Mouse (Mus musculus) lung, embryonic 16.5 days (tissue): ENCODE data around the gene Cftr. TPM values are rescaled to one million over a fixed set of nuclear protein-coding genes. Genes with fewer than 3 reads are reported as not detected.
A peak's percentile ranks its signal among the peaks of the same experiment; 100 is the strongest.

ENCODE experiments used
- ATAC-seq: fragments of 200-750 bp; cut with Nextera tagmentation; 2 replicates; pipeline ENCODE4 v1.8.0; 2017; ENCODE audit warnings: low read depth, mild to moderate bottlenecking, moderate library complexity
- H3K27ac ChIP-seq: fragments of 300-500 bp; sonication (generic); 2 replicates; pipeline ENCODE4 v1.5.1; 2014; ENCODE audit warnings: mild to moderate bottlenecking, control low read depth, low read length
- H3K27me3 ChIP-seq: fragments of 300-500 bp; sonication (generic); 2 replicates; pipeline ENCODE4 v1.6.1; 2014; ENCODE audit warnings: low read depth, low read length, mixed read lengths; ENCODE audit not compliant: control insufficient read depth, insufficient read depth
- H3K36me3 ChIP-seq: fragments of 300-500 bp; sonication (generic); 2 replicates; pipeline ENCODE4 v1.6.1; 2014; ENCODE audit warnings: low read length; ENCODE audit not compliant: control insufficient read depth, insufficient read depth
- H3K4me1 ChIP-seq: fragments of 300-500 bp; sonication (generic); replicated peaks from 2 replicates; pipeline ENCODE4 v1.6.1; 2014; ENCODE audit warnings: low read length, mixed read lengths; ENCODE audit not compliant: control insufficient read depth, insufficient read depth
- H3K4me2 ChIP-seq: fragments of 300-500 bp; sonication (generic); 2 replicates; pipeline ENCODE4 v1.6.1; 2014; ENCODE audit warnings: low read depth, low read length, control low read depth
- H3K4me3 ChIP-seq: fragments of 300-500 bp; sonication (generic); 2 replicates; pipeline ENCODE4 v1.5.1; 2014; ENCODE audit warnings: mild to moderate bottlenecking, low read length, control low read depth
- H3K9ac ChIP-seq: fragments of 300-500 bp; sonication (generic); 2 replicates; pipeline ENCODE4 v1.6.1; 2014; ENCODE audit warnings: low read length, control low read depth
- H3K9me3 ChIP-seq: fragments of 300-500 bp; sonication (generic); 2 replicates; pipeline ENCODE4 v1.6.1; 2016; ENCODE audit warnings: low read length; ENCODE audit not compliant: control insufficient read depth
- WGBS: fragments of 180-500 bp; shearing (Covaris S2); extraction: QIAGEN DNeasy Blood & Tissue Kit; methylation state at CpG from one replicate; pipeline ENCODE4 v1.1.7; 2014; 5-methylcytosine and 5-hydroxymethylcytosine counted together
- polyA plus RNA-seq: library from polyadenylated mRNA; unstranded; fragments of >200 nt; fragmentation: Nextera tagmentation; extraction: Ambion mirVana; gene quantifications from 2 replicates; pipeline ENCODE4 v1.2.1, GENCODE M21; 2015

Cftr gene
- polyA plus RNA-seq, 1 experiment from 2014 or later = 6.4 TPM

DNA sequence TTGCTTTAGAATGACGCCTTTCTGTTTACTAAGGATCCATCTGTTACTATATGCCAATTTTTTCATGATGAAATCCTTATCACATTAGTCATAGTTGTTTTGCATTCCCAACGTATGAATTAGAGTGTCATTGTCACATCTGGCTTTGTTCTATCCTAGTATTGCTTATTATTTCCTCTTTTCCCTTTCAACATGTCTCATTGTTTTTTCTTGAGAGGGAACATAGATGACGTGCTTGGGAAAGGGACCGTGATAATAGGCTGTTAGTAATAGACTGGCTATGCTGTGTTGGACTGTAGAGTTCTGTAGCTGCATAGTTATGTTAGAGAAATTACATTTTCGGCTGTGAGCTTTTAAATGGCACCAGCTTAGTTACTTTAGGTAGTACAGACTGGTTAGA is 131.6 kb downstream of the Cftr start:
- H3K27me3 ChIP-seq = no peaks in the 10 kb centered on the region
- no peaks in the 10 kb centered on the region for H3K4me1 ChIP-seq
- no peak overlapping the region for H3K27ac ChIP-seq
- WGBS = 54% methylated on average over 5 of the region's 5 CpGs
- H3K4me3 ChIP-seq = no peak overlapping the region
- ATAC-seq = peak; percentile 76
- H3K9ac ChIP-seq = no peak overlapping the region
- no peaks in the 10 kb centered on the region for H3K9me3 ChIP-seq
- H3K36me3 ChIP-seq = no peaks in the 10 kb centered on the region
- no peak overlapping the region for H3K4me2 ChIP-seq

DNA sequence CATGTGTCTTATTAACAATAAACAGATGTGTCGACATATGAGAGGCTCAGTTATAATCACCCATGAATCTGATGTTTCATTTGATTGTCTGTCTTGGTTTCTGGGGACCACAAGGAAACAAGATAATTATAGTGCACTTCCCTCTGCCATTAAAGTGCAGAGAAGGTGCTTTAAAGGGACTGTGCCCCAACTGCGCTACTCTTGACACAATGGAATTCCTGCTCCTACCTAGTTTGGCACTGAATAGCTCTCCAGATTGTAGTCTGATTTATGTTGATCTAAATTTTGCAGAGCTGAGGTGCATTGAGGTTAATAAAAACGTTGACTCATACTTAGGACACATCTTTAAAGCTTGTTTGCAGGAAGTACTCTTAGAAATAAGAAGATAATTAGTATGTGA is 132.7 kb downstream of the Cftr start:
- peak overlapping the region; percentile 41; the same call in 1 of the 2 replicates for H3K27ac ChIP-seq
- 43% methylated on average over 3 of the region's 3 CpGs for WGBS

DNA sequence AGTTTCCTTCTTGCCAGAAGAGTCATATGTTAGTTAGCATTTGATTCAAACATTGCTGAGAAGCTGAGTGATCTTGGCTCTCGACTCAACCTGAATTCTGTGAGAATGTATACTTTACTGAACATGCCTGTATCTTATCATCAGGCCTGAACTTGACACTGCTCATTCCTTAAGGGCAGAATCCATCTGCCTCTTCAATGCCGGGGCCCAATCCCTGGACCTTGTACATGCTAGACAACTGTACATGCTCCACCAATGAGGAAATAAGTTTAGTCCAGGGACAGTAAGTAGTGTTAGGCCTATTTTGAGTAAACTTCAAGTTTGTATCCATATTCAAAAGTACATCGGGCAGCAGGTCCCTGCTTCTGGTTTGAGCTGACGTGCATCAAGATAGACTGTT is 134.6 kb downstream of the Cftr start:
- no peak overlapping the region for H3K4me3 ChIP-seq
- H3K9me3 ChIP-seq = no peaks in the 10 kb centered on the region
- no peak overlapping the region for H3K4me2 ChIP-seq
- H3K9ac ChIP-seq = no peak overlapping the region
- H3K4me1 ChIP-seq = no peaks in the 10 kb centered on the region; the same call in 1 of the 2 replicates
- no peaks in the 10 kb centered on the region for H3K27me3 ChIP-seq
- H3K36me3 ChIP-seq = no peaks in the 10 kb centered on the region
- ATAC-seq = no peak
- 69% methylated on average over 4 of the region's 4 CpGs for WGBS
- no peak overlapping the region for H3K27ac ChIP-seq

More for the DNA sequence above, 132.7 kb downstream of the Cftr start:
- Histone ChIP-seq H3K27me3 (no peaks in the 10 kb centered on the region), H3K4me1 (no peaks in the 10 kb centered on the region; the same call in 1 of the 2 replicates), H3K4me3 (no peak overlapping the region), H3K36me3 (no peaks in the 10 kb centered on the region), H3K4me2 (no peak overlapping the region), H3K9ac (no peak overlapping the region), H3K9me3 (no peaks in the 10 kb centered on the region)
- peak; percentile 54; the same call in 1 of the 2 replicates for ATAC-seq

DNA sequence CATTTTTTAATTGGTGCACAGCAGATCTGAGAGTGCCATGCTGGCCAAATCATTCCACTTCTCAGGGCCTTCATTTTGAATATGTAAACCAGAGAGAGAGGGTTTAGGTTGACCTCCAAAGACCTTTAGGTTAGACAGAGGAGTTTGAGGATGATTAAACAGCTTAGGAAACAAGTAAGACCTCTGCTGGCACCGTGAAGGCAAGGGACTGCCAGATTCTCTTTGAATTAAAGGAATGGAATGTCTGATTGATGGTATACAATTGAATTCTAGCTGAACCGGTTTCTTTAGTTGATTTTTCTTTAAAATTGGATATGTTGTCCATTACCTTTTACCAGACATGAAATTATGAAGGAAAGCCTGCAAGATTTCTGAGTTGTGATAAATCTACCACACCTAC is 140.5 kb downstream of the Cftr start:
- Histone ChIP-seq H3K4me1 (no peaks in the 10 kb centered on the region; the same call in 1 of the 2 replicates), H3K27me3 (no peaks in the 10 kb centered on the region), H3K9me3 (no peaks in the 10 kb centered on the region), H3K4me2 (no peak overlapping the region), H3K27ac (peak overlapping the region; percentile 51; the same call in 1 of the 2 replicates), H3K9ac (no peak overlapping the region), H3K4me3 (no peak overlapping the region), H3K36me3 (no peaks in the 10 kb centered on the region)
- 4% methylated on average over 2 of the region's 2 CpGs for WGBS
- ATAC-seq = no peak

DNA sequence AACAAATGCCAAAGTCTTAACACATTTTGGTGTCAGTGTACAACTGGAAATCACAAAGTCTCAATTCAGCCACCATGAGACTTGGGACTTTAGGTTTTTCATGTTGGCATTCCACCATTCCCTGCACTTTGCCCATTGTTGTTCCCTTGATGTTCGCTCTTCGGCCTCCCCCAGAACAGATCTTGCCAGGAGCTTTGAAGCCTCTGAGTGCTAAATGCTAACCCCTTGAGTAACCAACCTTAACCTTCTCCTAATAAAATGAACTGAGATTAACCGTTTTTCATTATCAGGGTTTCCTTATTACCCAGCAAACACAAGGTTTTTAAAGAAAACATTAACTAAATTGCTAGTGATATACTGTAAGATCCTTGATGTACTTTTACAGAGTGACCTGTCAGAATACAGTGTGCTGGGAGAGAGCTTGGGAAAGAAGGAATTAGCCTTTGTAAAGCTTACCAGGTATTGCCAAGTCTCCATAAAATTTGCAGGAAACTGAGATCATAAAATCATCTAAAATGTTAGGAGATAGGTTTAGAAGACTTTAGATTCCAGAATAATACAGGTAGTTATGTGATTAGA is 144.0 kb downstream of the Cftr start:
- no peaks in the 10 kb centered on the region; the same call in 1 of the 2 replicates for H3K4me1 ChIP-seq
- 83% methylated on average over 3 of the region's 3 CpGs for WGBS
- H3K9ac ChIP-seq = no peak overlapping the region
- H3K36me3 ChIP-seq = no peaks in the 10 kb centered on the region
- no peaks in the 10 kb centered on the region for H3K9me3 ChIP-seq
- no peak overlapping the region for H3K4me3 ChIP-seq
- H3K4me2 ChIP-seq = no peak overlapping the region
- no peak overlapping the region for H3K27ac ChIP-seq
- ATAC-seq = no peak
- no peaks in the 10 kb centered on the region for H3K27me3 ChIP-seq

DNA sequence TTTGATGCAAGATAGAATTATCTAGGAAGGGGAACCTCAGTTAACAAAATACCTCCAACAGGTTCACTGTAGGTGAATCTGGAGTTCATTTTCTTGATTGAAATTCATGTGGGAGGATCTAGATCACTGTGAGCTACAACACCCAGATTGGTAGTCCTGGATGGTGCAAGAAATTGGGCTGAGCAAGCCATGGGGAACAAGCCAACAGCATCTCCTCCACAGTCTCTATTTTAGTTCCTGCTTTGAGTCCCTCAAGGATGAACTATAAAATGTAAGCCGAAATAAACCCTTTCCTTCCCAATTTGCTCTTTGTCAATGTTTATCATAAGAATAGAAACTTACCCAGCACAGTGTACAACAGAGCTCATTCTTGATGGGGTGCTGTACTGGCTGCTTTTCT is 152.5 kb downstream of the Cftr start:
- WGBS = 86% methylated on average over 1 of the region's 1 CpGs
- no peaks in the 10 kb centered on the region for H3K27me3 ChIP-seq
- H3K9me3 ChIP-seq = no peaks in the 10 kb centered on the region
- ATAC-seq = no peak
- no peak overlapping the region for H3K9ac ChIP-seq
- H3K4me2 ChIP-seq = no peak overlapping the region
- H3K4me3 ChIP-seq = no peak overlapping the region
- no peaks in the 10 kb centered on the region for H3K4me1 ChIP-seq
- H3K36me3 ChIP-seq = no peaks in the 10 kb centered on the region
- no peak overlapping the region for H3K27ac ChIP-seq

DNA sequence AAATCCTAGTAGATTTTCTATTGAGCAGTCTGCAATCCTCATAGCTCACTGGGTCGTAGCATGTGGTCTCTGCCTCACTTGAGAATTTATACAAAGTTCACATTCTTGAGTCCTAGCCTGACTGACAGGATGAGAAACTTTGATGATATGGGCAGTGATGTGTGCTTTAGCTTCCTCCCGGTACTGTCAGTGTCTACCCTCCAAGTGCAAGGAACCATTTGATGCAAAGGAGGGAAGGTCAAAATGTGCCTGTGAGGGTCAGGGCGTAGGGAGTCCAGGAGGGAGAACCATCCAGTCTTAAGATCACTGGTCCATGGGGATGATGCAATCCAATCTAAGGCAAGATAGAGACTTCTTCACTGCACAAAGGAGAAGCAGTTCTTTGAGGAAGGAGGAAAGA is 164.9 kb downstream of the Cftr start:
- H3K4me3 ChIP-seq = no peak overlapping the region
- no peaks in the 10 kb centered on the region for H3K27me3 ChIP-seq
- ATAC-seq = no peak
- H3K4me2 ChIP-seq = no peak overlapping the region
- no peaks in the 10 kb centered on the region for H3K4me1 ChIP-seq
- H3K27ac ChIP-seq = no peak overlapping the region
- H3K9me3 ChIP-seq = no peaks in the 10 kb centered on the region
- 74% methylated on average over 3 of the region's 3 CpGs for WGBS
- no peaks in the 10 kb centered on the region for H3K36me3 ChIP-seq
- no peak overlapping the region for H3K9ac ChIP-seq

DNA sequence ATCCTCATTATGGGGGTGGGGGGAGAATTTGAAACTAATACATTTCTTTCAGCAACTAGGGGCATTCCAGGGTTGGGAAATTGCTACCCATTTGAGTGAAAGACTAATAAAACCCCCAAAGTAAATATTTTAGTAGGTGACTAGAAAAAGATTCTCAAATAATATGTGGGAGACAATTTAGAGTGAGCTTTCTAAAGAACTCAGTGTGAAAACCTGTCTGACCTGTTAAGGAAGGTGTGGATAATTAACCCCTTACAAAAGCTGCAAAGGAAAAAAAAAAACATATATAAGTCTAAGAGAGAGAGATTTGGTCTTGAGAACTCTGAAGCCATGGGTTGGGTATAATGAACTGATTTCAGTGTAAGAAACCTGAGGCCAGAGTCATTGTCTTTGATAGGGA is 167.8 kb downstream of the Cftr start:
- Histone ChIP-seq H3K4me3 (no peak overlapping the region), H3K9ac (no peak overlapping the region), H3K4me2 (no peak overlapping the region), H3K27me3 (no peaks in the 10 kb centered on the region), H3K36me3 (no peaks in the 10 kb centered on the region), H3K27ac (peak overlapping the region; percentile 66), H3K9me3 (no peaks in the 10 kb centered on the region), H3K4me1 (no peaks in the 10 kb centered on the region)
- ATAC-seq = peak; percentile 86

DNA sequence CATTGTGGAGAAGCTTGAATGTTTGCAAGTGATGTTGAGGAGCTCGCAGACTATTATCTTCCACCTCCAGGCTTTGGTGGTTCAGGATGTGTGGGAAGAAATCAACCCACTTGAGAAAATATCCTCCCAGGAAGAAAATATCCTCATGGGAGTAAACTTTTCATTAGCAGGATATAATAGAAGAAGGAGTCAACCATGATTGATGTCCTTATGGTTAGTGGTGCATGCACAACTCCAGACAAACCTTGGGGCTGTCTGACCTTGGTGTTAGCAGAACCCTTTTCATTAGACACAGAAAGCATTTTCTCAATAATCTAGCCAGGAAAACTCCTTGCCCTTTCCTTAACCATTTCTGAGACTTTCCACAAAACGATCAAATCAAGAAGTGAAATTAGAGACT is 173.8 kb downstream of the Cftr start:
- no peak overlapping the region for H3K27ac ChIP-seq
- H3K4me1 ChIP-seq = no peaks in the 10 kb centered on the region
- H3K9me3 ChIP-seq = no peaks in the 10 kb centered on the region
- no peak overlapping the region for H3K4me3 ChIP-seq
- H3K4me2 ChIP-seq = no peak overlapping the region
- H3K27me3 ChIP-seq = no peaks in the 10 kb centered on the region
- no peak for ATAC-seq
- no peak overlapping the region for H3K9ac ChIP-seq
- no peaks in the 10 kb centered on the region for H3K36me3 ChIP-seq
- 78% methylated on average over 2 of the region's 2 CpGs for WGBS
